Mouse (Mus musculus) G1E (cell line): ENCODE data around the gene Plaur. TPM values are rescaled to one million over a fixed set of nuclear protein-coding genes. Genes with fewer than 3 reads are reported as not detected.
"Not testable (repeated sequence)": the region's sequence is repeated elsewhere in the genome, so short reads cannot be mapped to it uniquely, and the experiment has no call there.

Experiments
- ATAC-seq: 2 replicates; pipeline ENCODE4 v1.8.0; 2016; ENCODE audit warnings: mild to moderate bottlenecking; ENCODE audit not compliant: insufficient number of reproducible peaks, poor library complexity, low FRiP score, severe bottlenecking; ENCODE audit errors: extremely low read depth
- DNase-seq: peaks from one replicate; pipeline ENCODE4 v3.0.0; 2012; ENCODE audit warnings: low spot score
- H3K27me3 ChIP-seq: 2 replicates; pipeline ENCODE4 v1.6.1; 2012; ENCODE audit warnings: mild to moderate bottlenecking, low read length, inconsistent platforms; ENCODE audit not compliant: insufficient read depth
- H3K36me3 ChIP-seq: replicated peaks from 2 replicates; pipeline ENCODE3; 2012; ENCODE audit warnings: mild to moderate bottlenecking, inconsistent platforms
- H3K4me1 ChIP-seq: 2 replicates; pipeline ENCODE4 v1.6.1; 2012; ENCODE audit warnings: low read depth, low read length, inconsistent platforms, mixed read lengths; ENCODE audit not compliant: insufficient read depth
- H3K4me3 ChIP-seq: 2 replicates; pipeline ENCODE4 v1.5.1; 2012; ENCODE audit warnings: low read depth, mild to moderate bottlenecking, inconsistent platforms, low read length, moderate library complexity, mixed read lengths
- H3K9me3 ChIP-seq: replicated peaks from 2 replicates; pipeline ENCODE4 v1.6.1; 2012; ENCODE audit warnings: inconsistent platforms
- CTCF ChIP-seq: IDR thresholded peaks from 2 replicates; pipeline ENCODE4 v1.5.1; 2012; ENCODE audit warnings: low read depth, low read length, inconsistent platforms, mixed read lengths
- GATA1 ChIP-seq: IDR thresholded peaks from 2 replicates; pipeline ENCODE4 v1.6.1; 2012; ENCODE audit warnings: borderline replicate concordance, low read length, inconsistent platforms, mixed read lengths
- GATA2 ChIP-seq: IDR thresholded peaks from 2 replicates; pipeline ENCODE4 v1.6.1; 2012; ENCODE audit warnings: low read depth, low read length, inconsistent platforms, borderline replicate concordance
- POLR2AphosphoS5 ChIP-seq: IDR thresholded peaks from 2 replicates; pipeline ENCODE4 v1.6.1; 2012; ENCODE audit warnings: low read depth, low read length, inconsistent platforms; ENCODE audit not compliant: insufficient replicate concordance
- TAL1 ChIP-seq: conservative IDR thresholded peaks from 2 replicates; pipeline ENCODE4 v1.6.1; 2012; ENCODE audit warnings: low read depth, low read length, inconsistent platforms, mixed read lengths
- polyA plus RNA-seq: library from polyadenylated mRNA; stranded (reverse); fragments of >175 nt; gene quantifications from 2 replicates; pipeline ENCODE4 v1.2.3, GENCODE M21; 2012
- total RNA-seq, 2 experiments: library from RNA; stranded (forward) in 1 of 2; stranded (reverse) in 1 of 2; fragments of 200-1000 nt in 1 of 2; fragments of >200 nt in 1 of 2; fragmentation: Nextera tagmentation in 1 of 2; gene quantifications; 2 replicates each; pipeline ENCODE4 v1.2.3; 2014 to 2017

The Plaur gene
- total and polyA plus RNA-seq, 3 experiments: 0.11 to 0.17 TPM; not detected in 1

DNA sequence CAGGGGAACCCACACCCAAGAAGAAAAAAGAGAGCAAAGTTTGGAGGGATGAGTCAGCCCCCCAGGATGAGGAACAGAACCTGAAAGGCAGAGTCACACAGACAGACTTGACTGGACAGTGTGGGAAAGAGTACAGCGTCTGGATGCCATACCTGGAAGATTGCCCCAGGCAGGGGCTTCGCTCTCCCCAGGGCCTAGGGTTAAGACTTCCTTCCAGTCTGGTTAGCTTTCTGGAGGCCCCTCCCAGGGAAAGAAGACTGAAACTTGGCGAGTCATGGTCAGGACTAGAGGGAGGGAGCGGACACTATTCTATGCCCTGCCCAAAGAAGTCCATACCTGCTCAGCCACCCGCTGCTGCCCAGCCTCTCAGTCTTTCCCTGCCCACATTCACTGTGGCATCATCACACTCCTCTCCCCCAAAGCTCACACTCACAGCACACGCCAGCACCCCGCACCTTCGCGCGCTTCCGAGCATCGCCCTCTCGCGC, 18.7 kb downstream of the Plaur start:
- TF ChIP-seq POLR2AphosphoS5: no peak
- no peak for TF ChIP-seq CTCF
- TF ChIP-seq GATA1: no peak
- TF ChIP-seq GATA2: no peak
- TF ChIP-seq TAL1: no peak
- DNase-seq: no peak
- ATAC-seq: no peak
- 0 out of 2 replicates have a peak, but pooled peaks cover 6% of the 10 kb centered on the region for H3K9me3 ChIP-seq
- H3K4me3 ChIP-seq: no peak overlapping the region; the same call in 1 of the 2 replicates
- peaks cover 63% of the 10 kb centered on the region for H3K27me3 ChIP-seq
- H3K36me3 ChIP-seq: no peaks in the 10 kb centered on the region
- H3K4me1 ChIP-seq: peaks cover 6% of the 10 kb centered on the region

DNA sequence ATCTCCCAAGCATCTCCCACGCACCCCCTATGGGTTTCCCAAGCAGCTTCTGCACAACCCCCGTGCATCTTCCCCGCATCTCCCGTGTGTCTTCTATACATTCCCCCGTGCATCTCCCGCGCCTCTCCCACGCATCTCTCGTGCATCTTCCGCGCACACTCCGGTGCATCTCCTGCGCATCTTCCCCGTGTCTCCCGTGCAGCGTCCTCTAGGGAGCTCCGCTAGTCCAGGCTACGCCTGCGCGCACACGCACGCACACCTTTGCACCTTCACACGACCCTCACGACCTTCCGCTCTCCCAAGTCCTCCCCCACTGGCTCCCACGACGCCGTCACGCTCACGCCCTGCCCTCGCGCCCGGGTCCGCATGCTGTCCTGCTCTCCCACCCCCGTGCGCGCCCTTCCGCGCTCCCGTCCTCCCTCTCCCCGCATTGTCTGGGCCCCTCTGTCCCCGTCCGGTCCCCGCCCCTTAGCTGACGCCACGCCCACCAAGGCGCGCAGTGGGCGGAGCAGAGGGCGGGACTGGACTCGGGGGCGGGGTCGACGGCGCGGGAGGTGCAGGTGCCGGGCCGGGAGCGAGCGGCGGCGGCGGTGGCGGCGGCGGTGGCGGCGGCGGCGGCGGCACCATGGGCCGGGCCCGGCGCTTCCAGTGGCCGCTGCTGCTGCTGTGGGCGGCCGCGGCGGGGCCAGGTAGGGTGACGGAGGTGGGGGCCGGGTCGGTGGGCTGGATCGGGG, 19.4 kb downstream of the Plaur start, which contains the start of gene Cadm4:
Cadm4 (plus strand) TSS at position 550 of the 734 bp plus-strand sequence.
- Histone ChIP-seq H3K4me1 (peaks cover 6% of the 10 kb centered on the region), H3K36me3 (no peaks in the 10 kb centered on the region), H3K27me3 (peaks cover 69% of the 10 kb centered on the region), H3K4me3 (peak within 1 kb of the TSS; percentile 68), H3K9me3 (0 out of 2 replicates have a peak, but pooled peaks cover 6% of the 10 kb centered on the region)
- ATAC-seq (peak; percentile 8; the same call in 1 of the 2 replicates), DNase-seq (peak; percentile 36)
- TF ChIP-seq TAL1 (no peak), POLR2AphosphoS5 (no peak), GATA2 (no peak), CTCF (no peak), GATA1 (no peak)

DNA sequence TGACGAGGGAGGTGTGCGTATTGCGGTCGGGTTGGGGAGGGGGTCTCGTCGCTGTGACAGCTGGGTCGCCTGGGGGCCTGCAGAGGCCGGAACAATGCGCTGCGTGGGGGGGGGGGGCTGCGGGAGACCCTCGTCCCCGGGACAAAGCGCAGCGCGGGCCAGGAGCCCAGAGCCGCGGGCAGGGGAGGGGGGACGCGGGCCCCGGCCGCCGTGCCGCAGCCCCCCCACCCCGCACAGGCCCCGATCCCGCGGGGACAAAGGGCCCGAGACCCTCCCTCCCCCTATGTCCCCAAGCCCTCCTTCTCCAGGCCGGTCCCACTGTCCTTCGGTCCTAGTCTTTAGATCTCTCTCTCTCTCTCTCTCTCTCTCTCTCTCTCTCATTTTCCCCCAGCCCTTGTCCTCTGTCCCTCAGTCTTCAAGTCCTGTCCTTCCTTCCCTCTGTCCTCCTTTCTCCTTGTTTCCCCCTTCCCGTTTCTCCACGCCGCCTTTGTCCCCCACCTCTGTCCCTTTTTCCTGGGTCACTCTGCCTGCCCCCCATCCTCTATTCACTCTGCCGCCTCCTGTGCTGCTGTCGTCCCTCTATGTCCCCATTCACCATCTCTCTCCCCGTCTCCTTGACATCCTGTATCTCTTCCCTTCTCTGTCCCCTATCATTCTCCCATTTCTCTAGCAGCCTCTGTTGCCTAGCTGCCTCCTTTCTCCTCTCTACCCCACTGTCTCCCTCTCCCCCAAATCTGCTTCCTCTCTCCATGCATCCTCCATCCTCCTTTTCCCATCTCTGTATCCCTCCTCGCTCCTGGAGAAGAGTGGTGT, 20.1 kb downstream of the Plaur start:
- Histone ChIP-seq H3K36me3 (no peaks in the 10 kb centered on the region), H3K4me1 (peaks cover 6% of the 10 kb centered on the region), H3K9me3 (0 out of 2 replicates have a peak, but pooled peaks cover 6% of the 10 kb centered on the region), H3K4me3 (peak overlapping the region; percentile 68; the same call in 1 of the 2 replicates), H3K27me3 (peaks cover 75% of the 10 kb centered on the region)
- DNase-seq (no peak), ATAC-seq (no peak)
- TF ChIP-seq POLR2AphosphoS5: no peak
- TF ChIP-seq TAL1: no peak

DNA sequence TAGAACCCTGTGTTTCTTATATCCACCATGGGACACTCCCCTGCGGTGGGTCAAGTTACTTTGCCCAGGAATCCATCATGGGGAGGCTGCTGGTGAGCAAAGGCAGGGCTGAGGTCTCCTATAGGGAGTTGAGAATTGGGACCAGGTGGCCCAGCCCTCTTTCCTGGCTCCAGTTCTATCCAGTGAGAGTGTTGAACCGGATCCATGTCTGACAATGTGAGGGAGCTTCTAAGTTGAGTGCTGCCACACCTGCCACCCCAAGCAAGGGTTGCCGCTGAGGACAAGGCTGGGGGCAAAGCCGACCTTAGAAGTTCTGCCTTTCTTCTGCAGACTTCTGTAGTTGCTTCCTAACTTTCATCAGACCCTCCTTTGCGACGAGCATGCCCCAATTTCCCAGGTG, 21.0 kb downstream of the Plaur start:
- peaks cover 77% of the 10 kb centered on the region for H3K27me3 ChIP-seq
- not testable (repeated sequence) for ATAC-seq, H3K36me3 ChIP-seq, DNase-seq, H3K9me3 ChIP-seq, H3K4me3 ChIP-seq, H3K4me1 ChIP-seq

DNA sequence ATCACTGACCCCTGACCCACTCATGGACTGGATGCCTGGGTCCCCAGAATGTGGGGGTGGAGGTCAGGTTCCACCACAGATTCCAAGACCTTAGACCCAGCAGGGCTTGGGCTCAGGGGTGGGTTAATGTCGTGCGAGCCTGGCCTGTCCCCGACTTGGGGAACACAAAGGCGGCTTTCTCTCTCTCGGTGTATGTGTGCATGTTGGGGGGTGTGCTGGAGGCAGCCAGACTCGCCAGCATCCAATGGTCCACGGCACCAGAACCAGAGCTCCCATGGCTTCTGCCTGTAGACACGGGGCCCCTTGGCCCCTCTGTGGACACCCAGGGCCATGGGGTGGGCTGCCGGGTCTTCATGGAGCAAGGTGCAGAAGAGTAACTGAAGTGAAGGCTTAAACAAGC, 23.2 kb downstream of the Plaur start:
- TF ChIP-seq GATA2 (no peak), TAL1 (no peak), CTCF (no peak), GATA1 (no peak), POLR2AphosphoS5 (no peak)
- Histone ChIP-seq H3K4me1 (peaks cover 6% of the 10 kb centered on the region), H3K27me3 (peaks cover 77% of the 10 kb centered on the region), H3K9me3 (0 out of 2 replicates have a peak, but pooled peaks cover 4% of the 10 kb centered on the region), H3K36me3 (no peaks in the 10 kb centered on the region), H3K4me3 (no peak overlapping the region)
- ATAC-seq (no peak), DNase-seq (no peak)

DNA sequence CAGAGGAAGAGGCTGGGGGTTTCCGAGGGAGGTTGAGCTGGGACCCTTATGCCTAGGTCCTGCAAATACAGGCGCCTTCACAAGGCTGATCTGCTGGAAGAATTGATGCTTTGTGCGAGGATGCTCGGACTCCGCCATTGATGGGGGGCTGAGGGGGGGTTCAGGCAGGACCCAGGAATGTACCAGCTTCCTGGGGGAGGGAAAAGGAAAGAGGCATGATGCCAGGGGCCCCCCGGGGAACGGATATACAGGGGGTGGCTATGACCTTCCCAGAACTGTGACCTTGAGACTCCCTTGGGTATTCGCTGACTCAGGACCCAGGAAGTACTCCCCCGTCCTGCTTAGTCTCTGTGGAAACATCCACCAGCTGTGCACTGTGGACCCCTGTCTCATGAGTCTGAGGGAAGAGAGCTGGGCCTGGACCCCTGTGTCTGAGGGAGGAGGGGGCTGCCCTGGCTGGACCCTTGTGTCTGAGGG, 24.4 kb downstream of the Plaur start:
- Histone ChIP-seq H3K4me3 (no peak overlapping the region), H3K36me3 (no peaks in the 10 kb centered on the region), H3K4me1 (peaks cover 2% of the 10 kb centered on the region), H3K27me3 (peaks cover 69% of the 10 kb centered on the region), H3K9me3 (0 out of 2 replicates have a peak, but pooled peaks cover 1% of the 10 kb centered on the region)
- ATAC-seq: no peak
- no peak for TF ChIP-seq CTCF
- no peak for TF ChIP-seq POLR2AphosphoS5
- no peak for TF ChIP-seq GATA2
- TF ChIP-seq TAL1: no peak
- no peak for TF ChIP-seq GATA1
- no peak for DNase-seq
